Mouse (Mus musculus): ENCODE data around the gene 4933415A04Rik.

The 4933415A04Rik gene

DNA sequence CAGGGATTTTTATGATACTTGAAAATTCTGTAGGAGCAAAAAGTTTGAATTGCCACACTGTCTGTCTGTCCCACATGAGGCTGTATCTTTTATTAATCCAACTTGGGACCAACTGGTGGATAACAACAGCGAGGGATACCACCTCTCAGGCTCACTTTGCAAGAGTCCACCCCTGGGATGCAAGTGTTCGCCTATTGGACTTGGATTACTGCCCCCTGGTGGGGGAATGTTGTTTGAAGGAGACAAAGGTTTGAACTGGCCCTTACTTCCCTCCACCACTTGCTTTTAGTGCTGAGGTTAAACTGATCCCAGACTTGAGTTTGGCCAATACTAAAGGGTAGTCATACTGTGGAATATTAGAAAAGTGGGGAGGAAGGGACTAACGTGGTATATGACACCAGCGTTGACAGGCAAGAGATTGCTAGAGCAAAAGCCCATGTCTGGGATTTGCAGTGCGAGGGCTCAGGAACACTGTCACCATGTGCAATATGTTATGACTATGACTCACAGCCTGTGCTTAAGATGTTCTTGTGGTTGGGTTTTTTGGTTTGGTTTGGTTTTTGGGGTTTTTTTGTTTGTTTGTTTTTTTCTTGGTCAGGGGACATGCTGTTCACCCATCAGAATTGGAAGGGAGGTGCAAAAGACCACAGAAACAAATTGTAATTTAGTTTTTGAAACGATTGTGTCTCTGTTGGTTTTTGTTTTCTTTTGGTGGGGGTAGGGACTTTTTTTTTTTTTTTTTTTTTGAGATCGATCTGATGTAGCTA, at the start of gene 4933415A04Rik:
Gene 4933415A04Rik, plus strand, starts transcription at position 717 of the 767 bp plus-strand sequence.
- DNase-seq: peak; percentile 92

DNA sequence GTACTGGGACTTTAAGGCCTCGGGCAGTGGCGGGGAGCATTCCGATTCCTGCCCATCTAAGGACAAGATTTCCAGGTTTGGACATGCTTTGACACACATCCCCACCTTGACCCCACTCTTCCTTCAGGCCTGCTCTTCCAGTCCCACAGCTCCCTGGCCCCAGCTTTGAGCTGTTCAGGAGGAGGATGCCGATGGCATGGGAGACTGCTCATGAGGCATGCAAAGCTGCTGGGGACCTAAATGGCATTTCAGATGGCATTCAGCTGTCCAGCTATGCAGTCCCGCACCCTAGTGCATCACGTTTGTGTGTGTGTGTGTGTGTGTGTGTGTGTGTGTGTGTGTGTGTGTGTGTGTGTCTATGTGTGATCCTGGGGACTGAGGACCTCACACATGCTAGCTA, 49.8 kb upstream of the 4933415A04Rik start:
- DNase-seq: no peak

DNA sequence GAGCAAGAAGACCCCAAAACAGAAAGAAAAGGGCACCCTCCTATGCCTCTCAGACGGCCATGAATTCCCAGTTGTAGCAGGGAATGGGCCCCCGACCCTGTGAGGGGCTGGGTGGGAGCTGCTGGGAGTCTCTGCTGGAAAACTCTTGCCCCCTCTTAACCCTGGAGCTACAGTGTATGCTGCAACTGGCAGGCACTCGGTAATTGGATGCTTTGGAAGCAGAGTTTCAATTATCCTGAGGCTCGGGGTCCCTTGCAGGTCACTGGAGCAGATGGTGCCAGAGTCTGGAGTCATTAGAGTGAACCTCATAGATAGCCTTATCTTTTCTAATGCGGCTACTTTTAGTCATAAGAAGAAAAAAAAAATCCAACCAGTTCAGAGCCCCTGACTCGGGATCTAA, 47.0 kb upstream of the 4933415A04Rik start:
- DNase-seq: no peak

DNA sequence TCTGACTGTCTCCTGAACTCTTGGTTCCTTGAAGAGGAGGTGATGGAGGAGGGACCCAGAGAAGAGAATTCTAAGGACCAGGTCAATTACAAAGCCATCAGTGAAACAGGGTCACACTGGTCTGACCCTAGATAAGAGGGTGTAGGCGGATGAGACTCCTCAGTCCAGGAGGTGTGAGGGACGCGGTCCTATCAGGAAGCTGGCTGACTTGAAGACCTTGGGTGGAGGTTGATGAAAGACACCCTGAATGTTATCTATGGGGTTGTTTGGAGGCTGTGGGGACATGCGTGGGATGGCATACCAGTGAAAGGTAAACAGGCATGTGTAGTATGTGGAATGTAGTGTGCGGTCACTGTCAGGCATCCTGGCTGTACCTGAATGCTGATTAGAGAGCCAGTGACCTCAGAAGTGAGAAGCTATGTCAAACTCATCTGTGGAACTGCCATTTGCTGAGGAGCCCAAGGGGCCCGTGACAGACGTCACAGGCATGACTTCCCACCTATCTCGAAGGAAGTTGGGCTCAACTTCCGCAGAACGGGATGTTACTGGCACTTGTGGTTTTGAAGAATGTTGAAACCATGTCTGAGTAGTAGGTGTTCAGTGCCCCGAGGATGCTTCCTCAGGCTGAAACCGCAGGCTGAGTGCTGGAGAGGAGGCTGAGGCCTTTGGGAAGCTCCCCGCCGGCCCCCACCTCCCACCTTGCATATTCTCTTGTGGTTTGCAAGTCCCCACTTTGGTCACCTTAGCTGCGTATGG, 43.0 kb upstream of the 4933415A04Rik start:
- DNase-seq: peak; percentile 42

DNA sequence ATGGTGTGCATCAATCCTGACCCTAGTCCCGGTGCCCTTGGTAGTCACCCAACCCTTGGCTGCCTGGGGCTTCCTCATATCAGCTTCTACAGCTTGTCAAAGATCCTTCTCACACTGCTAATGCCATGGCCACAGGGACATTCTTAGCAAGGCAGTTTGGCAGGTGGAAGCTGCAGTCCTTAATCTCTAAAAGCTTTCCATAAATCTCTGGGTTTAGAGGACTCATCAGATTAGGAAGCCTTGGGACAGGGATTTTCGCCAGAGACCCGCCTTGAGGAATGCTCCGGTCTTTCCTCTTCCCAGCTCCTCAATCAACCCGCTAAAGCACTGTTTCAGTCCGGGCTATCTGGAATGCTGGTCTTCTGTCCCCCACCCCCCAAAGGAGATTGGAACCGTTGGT, 42.0 kb upstream of the 4933415A04Rik start:
- DNase-seq: no peak

DNA sequence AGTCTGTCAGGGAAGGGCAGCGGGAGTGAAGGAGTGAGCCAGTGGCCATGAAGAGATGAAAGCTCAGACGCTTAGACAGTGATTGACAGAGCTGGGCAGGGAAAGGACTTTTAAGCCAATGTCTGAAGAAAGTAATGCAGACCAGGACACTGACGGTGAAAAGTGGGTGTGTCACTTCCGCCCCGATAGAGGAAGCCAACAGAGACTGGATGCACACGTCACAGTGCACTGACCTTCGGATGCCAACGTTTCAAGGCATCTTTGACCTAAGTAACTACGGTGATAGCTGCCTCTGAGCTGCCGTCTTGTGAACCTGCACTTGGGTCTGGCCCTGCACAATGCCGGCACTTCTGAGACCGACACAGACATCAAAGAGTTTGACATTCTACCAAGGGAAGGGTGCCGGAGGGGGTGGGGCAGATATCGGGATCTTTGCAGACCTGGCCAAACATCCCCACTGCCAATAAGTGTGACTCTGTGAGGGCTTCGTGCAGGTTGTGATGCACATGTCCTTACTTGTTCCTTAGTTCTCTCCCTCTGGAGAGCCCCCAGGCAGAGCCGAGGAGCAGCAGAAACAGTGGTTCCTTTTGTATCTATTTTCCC, 40.9 kb upstream of the 4933415A04Rik start:
- DNase-seq: no peak

DNA sequence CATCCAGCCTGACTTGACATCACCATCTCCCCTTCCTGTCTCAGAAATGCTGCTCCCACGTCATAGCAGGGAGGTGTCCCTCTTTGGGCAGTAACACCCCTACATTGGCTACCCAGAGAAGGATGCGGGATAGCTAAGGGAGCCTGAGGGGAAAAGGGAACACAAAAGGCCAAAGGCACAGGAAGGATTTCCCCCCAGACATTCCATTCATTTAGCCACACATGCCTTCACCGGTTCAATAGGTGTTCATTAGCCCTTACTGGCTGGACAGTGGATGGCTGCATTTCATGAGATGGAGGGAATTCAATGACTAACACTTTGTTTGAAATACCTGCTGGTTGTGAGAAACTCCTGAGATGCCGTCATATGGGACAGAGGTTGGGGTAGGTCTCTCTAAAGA, 40.2 kb upstream of the 4933415A04Rik start:
- no peak for DNase-seq

DNA sequence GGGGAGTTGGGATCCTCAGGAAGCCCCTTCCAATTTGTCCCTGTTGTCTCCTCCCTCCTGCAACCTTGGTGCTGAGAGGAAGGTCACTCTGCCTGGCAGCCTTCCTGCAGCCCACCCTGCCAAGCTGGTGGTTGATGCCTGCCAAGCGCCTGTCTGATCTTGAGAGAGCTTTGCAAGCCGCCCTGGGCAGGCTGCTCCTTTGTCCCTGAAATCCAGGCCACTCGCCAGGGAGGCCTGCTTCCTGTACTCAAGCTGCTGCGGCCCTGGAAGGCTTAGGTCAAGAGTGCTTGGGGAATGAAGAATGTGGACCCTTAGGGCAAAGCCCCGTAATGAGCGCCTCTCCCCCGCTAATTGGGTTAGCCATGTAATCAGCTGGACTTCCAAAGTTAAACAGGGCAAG, 38.7 kb upstream of the 4933415A04Rik start:
- peak; percentile 60 for DNase-seq

- DNase-seq: peak; percentile 14
Measured at GRCm38 (mm10) chr11:43548657-43549435, 38.0 kb upstream of the 4933415A04Rik start.

- DNase-seq: peak; percentile 68
Measured at GRCm38 (mm10) chr11:43549701-43550100, 37.1 kb upstream of the 4933415A04Rik start.

GRCm38 (mm10) chr11:43551756-43552155, 35.1 kb upstream of the 4933415A04Rik start:
- DNase-seq: no peak

GRCm38 (mm10) chr11:43552675-43553074, 34.2 kb upstream of the 4933415A04Rik start:
- no peak for DNase-seq

GRCm38 (mm10) chr11:43556538-43556937, 30.3 kb upstream of the 4933415A04Rik start:
- DNase-seq: no peak

GRCm38 (mm10) chr11:43559515-43560292, 27.1 kb upstream of the 4933415A04Rik start:
- no peak for DNase-seq

- DNase-seq: no peak
Measured at GRCm38 (mm10) chr11:43563654-43564244, 23.1 kb upstream of the 4933415A04Rik start.

DNA sequence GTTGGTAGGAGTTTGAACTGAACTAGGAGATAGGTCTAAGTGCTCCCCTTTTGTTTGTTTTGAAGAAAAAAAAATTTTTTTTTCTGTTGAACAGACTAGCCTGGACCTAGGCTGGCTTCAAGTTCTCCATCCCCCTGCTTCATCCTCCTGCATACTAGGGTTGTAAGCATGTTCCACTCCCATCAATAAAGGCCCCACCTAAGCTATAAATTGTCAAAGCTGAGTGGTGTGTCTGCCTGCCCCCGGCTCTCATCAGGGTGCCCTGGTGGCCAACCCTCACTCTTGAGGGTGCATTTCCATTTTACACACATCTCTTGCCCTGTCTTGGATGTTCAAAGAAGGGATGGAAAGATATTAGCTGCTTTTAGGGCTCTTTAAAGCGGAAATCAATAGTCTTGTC, 21.4 kb upstream of the 4933415A04Rik start:
- DNase-seq: no peak

GRCm38 (mm10) chr11:43565852-43566251, 21.0 kb upstream of the 4933415A04Rik start:
- no peak for DNase-seq

GRCm38 (mm10) chr11:43566696-43567095, 20.1 kb upstream of the 4933415A04Rik start:
- no peak for DNase-seq

DNA sequence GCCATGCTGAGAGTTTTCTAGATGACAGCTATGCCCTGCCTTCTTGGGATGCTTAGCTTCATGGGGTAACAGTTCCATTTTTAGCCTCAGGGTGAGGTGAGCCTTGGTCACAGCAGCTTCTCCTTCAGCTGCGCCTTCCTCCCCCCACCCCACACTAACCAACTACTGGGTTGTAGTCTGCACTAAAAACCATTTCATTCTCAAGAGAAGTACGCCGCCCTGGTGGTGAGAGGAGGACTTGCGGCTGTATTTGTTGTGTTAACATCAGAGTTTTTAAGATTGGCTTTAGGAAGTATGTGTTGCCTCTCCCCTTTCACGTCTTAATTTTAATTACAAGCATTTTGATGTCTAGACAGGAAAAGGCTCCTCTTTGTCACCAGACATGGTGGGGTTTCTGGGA, 18.6 kb upstream of the 4933415A04Rik start:
- DNase-seq: peak; percentile 77

DNA sequence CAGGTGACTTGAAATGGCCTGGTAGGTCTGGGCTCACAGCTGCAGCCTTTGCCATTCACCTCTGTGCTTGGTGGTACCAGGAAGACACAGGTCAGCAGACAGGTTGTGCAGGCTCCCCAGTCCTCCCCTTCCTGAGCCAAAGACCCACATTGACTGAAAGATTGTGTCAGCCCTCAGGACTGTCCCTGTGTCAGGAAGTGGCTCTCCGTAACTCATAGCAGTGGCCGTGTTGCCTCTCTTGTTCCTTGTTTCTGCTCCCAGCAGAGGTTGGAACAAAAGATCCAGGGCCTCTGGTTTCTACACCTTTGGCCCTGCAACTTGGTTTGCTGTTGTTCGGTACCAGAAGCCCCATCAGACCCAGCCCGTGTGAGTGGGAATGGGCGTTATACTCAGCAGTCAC, 17.7 kb upstream of the 4933415A04Rik start:
- DNase-seq: no peak

DNA sequence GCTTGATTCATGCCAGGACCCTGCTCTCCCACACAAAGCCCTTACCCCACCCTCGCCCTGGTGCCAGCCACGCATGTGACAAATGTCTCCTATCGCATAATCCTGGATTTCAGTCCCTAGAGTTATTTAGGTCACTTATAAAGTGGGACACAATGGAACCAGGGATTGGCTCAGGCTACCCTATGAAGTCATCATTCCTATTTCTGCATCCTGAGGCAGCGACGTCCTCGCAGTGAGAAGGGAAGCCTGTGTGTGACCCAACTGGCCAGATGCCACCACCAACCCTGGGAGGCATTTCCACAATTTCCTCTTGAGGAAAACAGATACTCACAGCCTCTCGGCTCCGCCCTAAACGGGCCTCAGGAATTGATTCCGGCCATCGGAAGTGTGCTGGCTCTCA, 17.2 kb upstream of the 4933415A04Rik start:
- peak; percentile 94 for DNase-seq

DNA sequence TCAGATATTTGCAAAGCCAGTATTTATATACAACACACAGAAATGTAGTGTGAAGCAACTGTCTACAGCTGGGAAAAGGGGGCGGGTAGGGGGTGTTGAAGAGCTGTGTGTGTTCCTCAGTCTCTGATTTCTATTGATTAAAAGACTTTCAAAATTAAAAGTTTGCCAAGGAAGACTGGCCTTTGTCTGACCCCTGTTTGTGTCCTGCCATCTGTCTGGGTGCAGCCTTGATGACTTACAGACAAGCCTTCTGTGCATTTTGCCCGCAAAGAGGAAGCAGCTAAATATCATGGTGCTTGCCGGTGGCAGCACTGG, 11.8 kb upstream of the 4933415A04Rik start:
- DNase-seq: no peak

Measured in lung, postnatal 36 days (tissue).